In genomic region chr3:116350389-116350967, GRCm38 (mm10) we compare ENCODE assay signal across 24 mouse cellular contexts.
DNase-seq lines count a peak whose midpoint lies in the region; ATAC-seq and TF ChIP-seq lines count a peak whose summit lies in the region.
"Had no signal": no experiment of that assay in that cellular context is flagged by ENCODE, and none has a peak within 500 bp of the region (broad histone marks: within the 10 kb centered on the region; RNA-seq: fewer than 3 reads in every experiment).

No protein-coding gene starts in this region.

- H3K36me3 ChIP-seq in embryonic facial prominence, embryonic 11.5 days (replicated peaks; ENCODE audit: control insufficient read depth, insufficient read depth, low read depth, low read length): no peaks in the 10 kb centered on the region
- H3K36me3 ChIP-seq in embryonic facial prominence, embryonic 10.5 days (replicated peaks): peaks cover 41% of the 10 kb centered on the region
- no peaks in the 10 kb centered on the region; the same call in 1 of the 2 replicates for H3K36me3 ChIP-seq in kidney, embryonic 14.5 days (ENCODE audit: control insufficient read depth, insufficient read depth, low read length)
- H3K36me3 ChIP-seq in neural tube, embryonic 11.5 days (ENCODE audit: control insufficient read depth, insufficient read depth, low read length): no peaks in the 10 kb centered on the region
- H3K36me3 ChIP-seq in neural tube, embryonic 15.5 days: no peaks in the 10 kb centered on the region
- peaks cover 15% of the 10 kb centered on the region for H3K36me3 ChIP-seq in limb, embryonic 13.5 days
- peaks cover 4% of the 10 kb centered on the region; the same call in 1 of the 2 replicates for H3K36me3 ChIP-seq in intestine, postnatal 0 days (ENCODE audit: control insufficient read depth, insufficient read depth)
- H3K36me3 ChIP-seq: embryonic facial prominence, embryonic 15.5 days; forebrain, embryonic 15.5 days; hindbrain, embryonic 13.5 days had no signal

- ATAC-seq in embryonic facial prominence, embryonic 11.5 days (replicated peaks; ENCODE audit: insufficient number of reproducible peaks, low FRiP score, low TSS enrichment, low read depth): 0 out of 2 replicates have a peak, but pooled peaks have one; percentile 14
- peak; percentile 68; the same call in 1 of the 2 replicates for ATAC-seq in kidney, embryonic 14.5 days (ENCODE audit: low FRiP score, low TSS enrichment)
- ATAC-seq in neural tube, embryonic 11.5 days (ENCODE audit: insufficient read depth, low FRiP score, low TSS enrichment): peak; percentile 53; the same call in 1 of the 2 replicates
- no peak for ATAC-seq in neural tube, embryonic 15.5 days (ENCODE audit: low FRiP score)
- 0 out of 2 replicates have a peak, but pooled peaks have one; percentile 28 for ATAC-seq in limb, embryonic 13.5 days (ENCODE audit: low FRiP score, low read depth)
- ATAC-seq in intestine, postnatal 0 days: no peak
- ATAC-seq: activated CD4-positive, CD25-positive, alpha-beta regulatory T cell, adult 4 months; forebrain, embryonic 15.5 days; Patski had no signal

- H3K9ac ChIP-seq in embryonic facial prominence, embryonic 11.5 days (replicated peaks; ENCODE audit: low read length): no peak overlapping the region
- H3K9ac ChIP-seq in kidney, embryonic 14.5 days (ENCODE audit: low read depth, low read length): no peak overlapping the region
- no peak overlapping the region for H3K9ac ChIP-seq in neural tube, embryonic 11.5 days (ENCODE audit: low read length)
- H3K9ac ChIP-seq in neural tube, embryonic 15.5 days (replicated peaks): no peak overlapping the region
- no peak overlapping the region for H3K9ac ChIP-seq in limb, embryonic 13.5 days
- no peak overlapping the region for H3K9ac ChIP-seq in intestine, postnatal 0 days (ENCODE audit: low read depth, low read length)
- H3K9ac ChIP-seq: embryonic facial prominence, embryonic 15.5 days; forebrain, embryonic 15.5 days; hindbrain, embryonic 13.5 days had no signal

- no peak overlapping the region for H3K4me2 ChIP-seq in embryonic facial prominence, embryonic 11.5 days (ENCODE audit: low read depth, low read length)
- no peak overlapping the region for H3K4me2 ChIP-seq in kidney, embryonic 14.5 days (replicated peaks; ENCODE audit: low read depth, low read length)
- H3K4me2 ChIP-seq in neural tube, embryonic 11.5 days (ENCODE audit: low read depth): no peak overlapping the region
- no peak overlapping the region for H3K4me2 ChIP-seq in neural tube, embryonic 15.5 days
- H3K4me2 ChIP-seq in limb, embryonic 13.5 days (replicated peaks): no peak overlapping the region
- no peak overlapping the region for H3K4me2 ChIP-seq in intestine, postnatal 0 days (replicated peaks; ENCODE audit: low read depth)
- H3K4me2 ChIP-seq: embryonic facial prominence, embryonic 15.5 days; forebrain, embryonic 15.5 days; hindbrain, embryonic 13.5 days had no signal

- 88% methylated on average over 6 of the region's 6 CpGs for WGBS in embryonic facial prominence, embryonic 11.5 days
- 90% methylated on average over 6 of the region's 6 CpGs for WGBS in embryonic facial prominence, embryonic 10.5 days
- WGBS in kidney, embryonic 14.5 days: 52% methylated on average over 6 of the region's 6 CpGs
- 51% methylated on average over 6 of the region's 6 CpGs for WGBS in neural tube, embryonic 11.5 days
- WGBS in neural tube, embryonic 15.5 days: 27% methylated on average over 6 of the region's 6 CpGs
- WGBS in limb, embryonic 13.5 days: 65% methylated on average over 6 of the region's 6 CpGs
- WGBS in intestine, postnatal 0 days: 78% methylated on average over 6 of the region's 6 CpGs

- H3K4me1 ChIP-seq in embryonic facial prominence, embryonic 11.5 days (ENCODE audit: control insufficient read depth, insufficient read depth, low read length): no peaks in the 10 kb centered on the region
- no peaks in the 10 kb centered on the region for H3K4me1 ChIP-seq in embryonic facial prominence, embryonic 10.5 days
- H3K4me1 ChIP-seq in kidney, embryonic 14.5 days (ENCODE audit: control insufficient read depth, insufficient read depth, low read length): no peaks in the 10 kb centered on the region
- H3K4me1 ChIP-seq in neural tube, embryonic 11.5 days (ENCODE audit: control insufficient read depth, insufficient read depth, low read length): peaks cover 2% of the 10 kb centered on the region; the same call in 1 of the 2 replicates
- H3K4me1 ChIP-seq in neural tube, embryonic 15.5 days: 0 out of 2 replicates have a peak, but pooled peaks cover 5% of the 10 kb centered on the region
- H3K4me1 ChIP-seq in limb, embryonic 13.5 days: peaks cover 21% of the 10 kb centered on the region
- no peaks in the 10 kb centered on the region for H3K4me1 ChIP-seq in intestine, postnatal 0 days (replicated peaks; ENCODE audit: control insufficient read depth, insufficient read depth, low read length)
- H3K4me1 ChIP-seq: embryonic facial prominence, embryonic 15.5 days; forebrain, embryonic 10.5 days; forebrain, embryonic 15.5 days had no signal

- TF ChIP-seq CTCF in intestine, postnatal 0 days (IDR thresholded peaks at IDR 0.05; ENCODE audit: low read depth): no peak

- no peaks in the 10 kb centered on the region for H3K9me3 ChIP-seq in embryonic facial prominence, embryonic 11.5 days (replicated peaks; ENCODE audit: control insufficient read depth, low read length)
- H3K9me3 ChIP-seq in embryonic facial prominence, embryonic 10.5 days: no peaks in the 10 kb centered on the region
- no peaks in the 10 kb centered on the region for H3K9me3 ChIP-seq in kidney, embryonic 14.5 days (ENCODE audit: control insufficient read depth, low read length)
- H3K9me3 ChIP-seq in neural tube, embryonic 11.5 days (ENCODE audit: control insufficient read depth, low read length): no peaks in the 10 kb centered on the region
- no peaks in the 10 kb centered on the region for H3K9me3 ChIP-seq in neural tube, embryonic 15.5 days (replicated peaks)
- H3K9me3 ChIP-seq in limb, embryonic 13.5 days: no peaks in the 10 kb centered on the region
- H3K9me3 ChIP-seq in intestine, postnatal 0 days (ENCODE audit: control insufficient read depth): no peaks in the 10 kb centered on the region
- H3K9me3 ChIP-seq: embryonic facial prominence, embryonic 15.5 days; forebrain, embryonic 10.5 days; forebrain, embryonic 15.5 days; hindbrain, embryonic 13.5 days had no signal

- DNase-seq in embryonic facial prominence, embryonic 11.5 days (ENCODE audit: low spot score): no peak
- no peak for DNase-seq in embryonic facial prominence, embryonic 10.5 days (ENCODE audit: low spot score)
- DNase-seq in kidney, postnatal 10 days: no peak
- DNase-seq in neural tube, embryonic 11.5 days (ENCODE audit: low spot score): no peak
- DNase-seq: adrenal gland, adult 2 months; adrenal gland, postnatal 25 days; B cell, adult 2 months; cerebellum, adult 18-20 months; cerebellum, adult 9-11 months; cerebellum, postnatal 36 days; gastrocnemius, postnatal 14 days; heart, postnatal 10 days; heart, postnatal 4 days had no signal

- H3K27me3 ChIP-seq in embryonic facial prominence, embryonic 11.5 days (ENCODE audit: control insufficient read depth, insufficient read depth, low read length): no peaks in the 10 kb centered on the region
- no peaks in the 10 kb centered on the region for H3K27me3 ChIP-seq in embryonic facial prominence, embryonic 10.5 days (replicated peaks; ENCODE audit: low read depth, poor library complexity, severe bottlenecking)
- no peaks in the 10 kb centered on the region for H3K27me3 ChIP-seq in kidney, embryonic 14.5 days (ENCODE audit: control insufficient read depth, insufficient read depth, low read length)
- H3K27me3 ChIP-seq in neural tube, embryonic 11.5 days (ENCODE audit: control insufficient read depth, insufficient read depth, low read length): no peaks in the 10 kb centered on the region
- no peaks in the 10 kb centered on the region for H3K27me3 ChIP-seq in neural tube, embryonic 15.5 days (replicated peaks)
- H3K27me3 ChIP-seq in limb, embryonic 13.5 days: no peaks in the 10 kb centered on the region
- H3K27me3 ChIP-seq in intestine, postnatal 0 days (replicated peaks; ENCODE audit: control insufficient read depth, insufficient read depth, low read length): no peaks in the 10 kb centered on the region
- H3K27me3 ChIP-seq: embryonic facial prominence, embryonic 15.5 days; forebrain, embryonic 15.5 days; hindbrain, embryonic 13.5 days; Patski had no signal

- no peak overlapping the region for H3K27ac ChIP-seq in embryonic facial prominence, embryonic 11.5 days (replicated peaks; ENCODE audit: low read depth, low read length)
- no peak overlapping the region for H3K27ac ChIP-seq in embryonic facial prominence, embryonic 10.5 days (replicated peaks)
- H3K27ac ChIP-seq in kidney, embryonic 14.5 days (ENCODE audit: low read depth, low read length): no peak overlapping the region
- H3K27ac ChIP-seq in neural tube, embryonic 11.5 days (ENCODE audit: low read depth, low read length): no peak overlapping the region
- H3K27ac ChIP-seq in neural tube, embryonic 15.5 days (replicated peaks): no peak overlapping the region
- H3K27ac ChIP-seq in limb, embryonic 13.5 days: no peak overlapping the region
- H3K27ac ChIP-seq in intestine, postnatal 0 days (ENCODE audit: low read depth, low read length): no peak overlapping the region
- H3K27ac ChIP-seq: embryonic facial prominence, embryonic 15.5 days; forebrain, embryonic 10.5 days; forebrain, embryonic 15.5 days; hindbrain, embryonic 13.5 days had no signal

- no peak overlapping the region for H3K4me3 ChIP-seq in embryonic facial prominence, embryonic 11.5 days (ENCODE audit: low read depth, low read length)
- H3K4me3 ChIP-seq in embryonic facial prominence, embryonic 10.5 days: no peak overlapping the region
- no peak overlapping the region for H3K4me3 ChIP-seq in kidney, embryonic 14.5 days (ENCODE audit: low read length)
- H3K4me3 ChIP-seq in neural tube, embryonic 11.5 days (ENCODE audit: low read depth, low read length): no peak overlapping the region
- no peak overlapping the region for H3K4me3 ChIP-seq in neural tube, embryonic 15.5 days (replicated peaks)
- H3K4me3 ChIP-seq in limb, embryonic 13.5 days: no peak overlapping the region
- H3K4me3 ChIP-seq in intestine, postnatal 0 days (ENCODE audit: low read depth, low read length): no peak overlapping the region
- H3K4me3 ChIP-seq: embryonic facial prominence, embryonic 15.5 days; erythroblast, embryonic 14.5 days; forebrain, embryonic 10.5 days; forebrain, embryonic 15.5 days; hindbrain, embryonic 13.5 days had no signal

Comparison
In these comparisons a context has a peak if more than half of its experiments do, and no peak if none do; other contexts are left out.
1. ATAC-seq: peak in embryonic facial prominence, embryonic 11.5 days (single experiment), kidney, embryonic 14.5 days (single experiment), neural tube, embryonic 11.5 days (single experiment) and limb, embryonic 13.5 days (single experiment); none in neural tube, embryonic 15.5 days (single experiment) and intestine, postnatal 0 days (single experiment).